Mouse (Mus musculus): Measurements from ENCODE around the gene Majin.

DNA sequence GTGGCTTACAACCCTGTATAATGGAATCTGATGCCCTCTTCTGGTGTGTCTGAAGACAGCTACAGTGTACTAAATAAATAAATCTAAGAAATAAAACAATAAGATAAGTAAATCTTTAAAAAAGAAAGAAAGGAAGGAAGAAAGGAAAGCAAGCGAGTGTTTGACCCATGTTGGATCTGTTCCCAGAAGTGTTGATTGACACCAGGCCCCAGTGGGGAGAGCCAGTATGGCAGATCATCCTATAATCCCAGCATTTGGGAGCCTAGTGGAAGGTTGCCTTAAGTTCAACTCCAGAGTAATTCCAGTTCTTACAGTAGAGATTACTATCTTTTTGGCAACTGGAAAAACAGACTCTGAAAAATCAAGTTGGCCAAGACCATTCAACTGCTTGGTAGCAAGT lies 61.6 kb downstream of the Majin start:
- TF ChIP-seq MYC (IDR thresholded peaks at IDR 0.05; ENCODE audit: low read depth, low read length) (no peak), POLR2A (IDR thresholded peaks at IDR 0.05; ENCODE audit: low read depth, low read length) (no peak), CTCF (conservative IDR thresholded peaks at IDR 0.05 in 1 of 2, IDR thresholded peaks at IDR 0.05 in 1 of 2; ENCODE audit: low read depth in 2 of 2, low read length in 2 of 2) (no peak), ZKSCAN1 (IDR thresholded peaks at IDR 0.05; ENCODE audit: borderline replicate concordance, low read depth, low read length) (no peak), TBP (conservative IDR thresholded peaks at IDR 0.05; ENCODE audit: low read depth, low read length) (no peak), POLR2AphosphoS2 (IDR thresholded peaks at IDR 0.05; ENCODE audit: low read depth, low read length) (no peak)

Measured in CH12.LX (cell line).